Mouse (Mus musculus) MEL (cell line): ENCODE results near the gene Nrip1.

Experiments used
- CHD2 ChIP-seq: IDR thresholded peaks from 2 replicates; pipeline ENCODE4 v1.6.1; 2011; ENCODE audit warnings: low read length, improper control_type of control experiment
- CTCF ChIP-seq, 3 experiments: IDR thresholded peaks in 2 of 3; conservative IDR thresholded peaks in 1 of 3; 2 replicates each; pipeline ENCODE4 v1.5.1; 2011 to 2012; ENCODE audit warnings: low read length in 3 of 3, low read depth in 2 of 3, mild to moderate bottlenecking in 2 of 3, improper control_type of control experiment in 1 of 3, inconsistent platforms in 1 of 3, mixed read lengths in 1 of 3, moderate library complexity in 1 of 3; ENCODE audit not compliant: control insufficient read depth in 1 of 3, insufficient read depth in 1 of 3, poor library complexity in 1 of 3, severe bottlenecking in 1 of 3
- E2F4 ChIP-seq: IDR thresholded peaks from 2 replicates; pipeline ENCODE4 v1.6.1; 2011; ENCODE audit warnings: low read depth, low read length, improper control_type of control experiment, borderline replicate concordance
- EP300 ChIP-seq, 2 experiments: IDR thresholded peaks; 2 replicates each; pipeline ENCODE4 v1.6.1; 2011; ENCODE audit warnings: improper control_type of control experiment in 2 of 2, low read length in 2 of 2, low read depth in 1 of 2, mild to moderate bottlenecking in 1 of 2
- POLR2AphosphoS2 ChIP-seq: IDR thresholded peaks from 2 replicates; pipeline ENCODE4 v1.6.1; 2011; ENCODE audit warnings: low read length, improper control_type of control experiment
- USF1 ChIP-seq: IDR thresholded peaks from 2 replicates; pipeline ENCODE4 v1.6.1; 2014; ENCODE audit warnings: low read depth, mild to moderate bottlenecking, inconsistent platforms, low read length, improper control_type of control experiment, moderate library complexity

DNA sequence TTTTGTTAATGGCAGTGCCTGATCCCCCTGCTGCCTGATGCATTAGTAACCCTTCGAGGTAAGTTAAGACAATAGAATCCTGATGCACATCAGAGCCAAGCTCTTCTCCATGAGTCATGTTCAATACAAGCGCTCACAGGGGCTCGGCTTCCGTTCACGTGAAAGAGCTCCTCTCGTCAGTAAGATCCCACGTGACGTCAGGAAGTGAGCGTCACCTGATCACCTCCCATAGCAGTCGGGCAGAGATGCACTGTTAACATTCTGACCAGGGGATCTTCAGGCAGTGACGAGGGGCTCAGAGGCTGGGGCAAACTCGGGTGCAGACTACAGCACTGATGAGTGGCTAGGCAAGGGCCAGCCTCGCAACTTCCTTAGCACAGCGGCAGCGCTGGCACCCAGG, 79.1 kb downstream of the Nrip1 start:
- TF ChIP-seq CTCF (IDR thresholded peaks at IDR 0.05 in 2 of 3, conservative IDR thresholded peaks at IDR 0.05 in 1 of 3; ENCODE audit: control insufficient read depth in 1 of 3, insufficient read depth in 1 of 3, low read depth in 2 of 3, low read length in 3 of 3, poor library complexity in 1 of 3, severe bottlenecking in 1 of 3), result no peak
- TF ChIP-seq EP300 (IDR thresholded peaks at IDR 0.05; ENCODE audit: low read depth in 1 of 2, low read length in 2 of 2), result no peak
- no peak for TF ChIP-seq POLR2AphosphoS2
- no peak for TF ChIP-seq CHD2
- TF ChIP-seq E2F4, result no peak
- no peak for TF ChIP-seq USF1
